Mouse (Mus musculus) layer of hippocampus, adult 2 months (tissue): ENCODE results near the gene Coro2b. TPM values are rescaled to one million over a fixed set of nuclear protein-coding genes. Genes with fewer than 3 reads are reported as not detected.
A peak's percentile ranks its signal among the peaks of the same experiment; 100 is the strongest.

Experiments
- DNase-seq, 2 experiments: peaks; one replicate each; pipeline ENCODE4 v3.0.0; 2022; ENCODE audit warnings: low spot score in 2 of 2
- H3K27ac ChIP-seq: fragments of 200-600 bp; 2 replicates; pipeline ENCODE4 v1.8.1; 2022
- H3K4me3 ChIP-seq: fragments of 200-600 bp; 2 replicates; pipeline ENCODE4 v1.8.1; 2022; ENCODE audit warnings: mild to moderate bottlenecking
- CTCF ChIP-seq: fragments of 200-600 bp; conservative IDR thresholded peaks from 2 replicates; pipeline ENCODE4 v1.8.1; 2022; ENCODE audit warnings: antibody characterized with exemption, mild to moderate bottlenecking, moderate library complexity
- total RNA-seq, 2 experiments: library from RNA; stranded (reverse); gene quantifications; 2 replicates each; pipeline ENCODE4 v1.2.3; 2021

Gene Coro2b
- total RNA-seq, 2 experiments from 2014 or later = 226 to 243 TPM

- DNase-seq = peak; percentile 55 to 56
- TF ChIP-seq CTCF = no peak
- Histone ChIP-seq H3K4me3 (no peak overlapping the region), H3K27ac (peak overlapping the region; percentile 93)
Observed at GRCm38 (mm10) chr9:62519787-62520503, 16.9 kb downstream of the Coro2b start.

GRCm38 (mm10) chr9:62519334-62519733, 17.5 kb downstream of the Coro2b start:
- H3K27ac ChIP-seq = peak overlapping the region; percentile 93
- no peak for DNase-seq
- TF ChIP-seq CTCF = no peak
- H3K4me3 ChIP-seq = no peak overlapping the region

- DNase-seq = no peak
- Histone ChIP-seq H3K4me3 (no peak overlapping the region), H3K27ac (peak overlapping the region; percentile 93)
- no peak for TF ChIP-seq CTCF
Observed at GRCm38 (mm10) chr9:62518572-62518971, 18.3 kb downstream of the Coro2b start.

GRCm38 (mm10) chr9:62517112-62517957, 19.5 kb downstream of the Coro2b start:
- peak in 1 of 2 experiments; percentile 53 for DNase-seq
- Histone ChIP-seq H3K27ac (peak overlapping the region; percentile 93), H3K4me3 (no peak overlapping the region)
- TF ChIP-seq CTCF = no peak

- Histone ChIP-seq H3K4me3 (no peak overlapping the region), H3K27ac (peak overlapping the region; percentile 67; the same call in 1 of the 2 replicates)
- DNase-seq = no peak
- no peak for TF ChIP-seq CTCF
Observed at GRCm38 (mm10) chr9:62515138-62515537, 21.7 kb downstream of the Coro2b start.

GRCm38 (mm10) chr9:62513492-62514133, 23.2 kb downstream of the Coro2b start:
- TF ChIP-seq CTCF = no peak
- peak overlapping the region; percentile 67 for H3K27ac ChIP-seq
- DNase-seq = no peak
- H3K4me3 ChIP-seq = no peak overlapping the region

GRCm38 (mm10) chr9:62510530-62510936, 26.3 kb downstream of the Coro2b start:
- no peak for TF ChIP-seq CTCF
- Histone ChIP-seq H3K4me3 (no peak overlapping the region), H3K27ac (peak overlapping the region; percentile 84)
- DNase-seq = no peak

GRCm38 (mm10) chr9:62509617-62510016, 27.2 kb downstream of the Coro2b start:
- no peak for TF ChIP-seq CTCF
- DNase-seq = no peak
- peak overlapping the region; percentile 84 for H3K27ac ChIP-seq
- no peak overlapping the region for H3K4me3 ChIP-seq

- peak overlapping the region; percentile 84 for H3K27ac ChIP-seq
- DNase-seq = no peak
- H3K4me3 ChIP-seq = no peak overlapping the region
- no peak for TF ChIP-seq CTCF
Observed at GRCm38 (mm10) chr9:62508740-62509524, 27.9 kb downstream of the Coro2b start.

- no peak for DNase-seq
- no peak for TF ChIP-seq CTCF
- H3K27ac ChIP-seq = peak overlapping the region; percentile 84
- no peak overlapping the region for H3K4me3 ChIP-seq
Observed at GRCm38 (mm10) chr9:62506467-62507067, 30.3 kb downstream of the Coro2b start.

GRCm38 (mm10) chr9:62504129-62504528, 32.7 kb downstream of the Coro2b start:
- H3K27ac ChIP-seq = peak overlapping the region; percentile 70
- no peak for TF ChIP-seq CTCF
- DNase-seq = no peak

GRCm38 (mm10) chr9:62502361-62502760, 34.5 kb downstream of the Coro2b start:
- no peak for DNase-seq
- TF ChIP-seq CTCF = no peak
- no peak overlapping the region for H3K4me3 ChIP-seq
- no peak overlapping the region for H3K27ac ChIP-seq

More at GRCm38 (mm10) chr9:62504129-62504528, 32.7 kb downstream of the Coro2b start:
- peak overlapping the region; percentile 39 for H3K4me3 ChIP-seq
